Mouse (Mus musculus) ovary, postnatal 14 days (tissue): ENCODE results near the gene Wdr72.

ENCODE experiments used
- DNase-seq: peaks from one replicate; pipeline ENCODE4 v3.0.0; 2022; ENCODE audit warnings: low spot score

Gene Wdr72

DNA sequence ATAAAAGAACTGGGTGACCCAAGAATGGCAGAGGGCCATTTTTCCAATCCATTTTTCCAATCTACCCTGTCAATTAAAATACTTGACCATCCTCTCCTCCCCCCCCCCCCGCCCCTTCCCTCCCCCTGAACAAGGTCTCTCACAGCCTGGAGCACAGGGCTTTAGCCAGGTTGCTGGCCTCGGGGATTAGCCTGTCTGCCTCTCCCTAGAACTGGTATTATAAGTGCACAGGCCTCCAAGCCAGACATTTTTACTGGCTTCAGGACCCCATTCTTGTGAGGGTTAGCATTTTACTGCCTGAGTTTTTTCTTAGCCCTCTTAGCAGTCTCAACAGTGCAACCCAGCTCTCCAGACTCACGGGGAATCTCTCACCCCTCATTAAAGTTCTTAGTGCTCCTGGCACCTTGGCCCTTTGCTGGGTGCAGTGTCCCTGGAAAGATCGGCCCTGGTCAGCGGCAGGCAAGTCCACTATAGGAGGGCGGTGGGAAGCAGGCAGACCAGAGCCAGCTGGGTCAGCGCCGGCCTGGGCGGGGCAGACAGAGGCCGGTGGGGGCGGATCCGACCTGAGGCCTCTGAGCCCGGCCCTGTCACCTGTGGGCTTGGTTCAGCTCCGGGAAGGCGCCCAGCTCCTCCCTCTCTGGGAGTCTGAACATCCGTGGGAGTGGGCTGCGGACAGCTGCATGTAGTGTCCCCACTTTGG is at the start of gene Wdr72:
Gene Wdr72 (plus strand): TSS at position 596 of the 700 bp plus-strand sequence.
- DNase-seq, result peak; percentile 5

DNA sequence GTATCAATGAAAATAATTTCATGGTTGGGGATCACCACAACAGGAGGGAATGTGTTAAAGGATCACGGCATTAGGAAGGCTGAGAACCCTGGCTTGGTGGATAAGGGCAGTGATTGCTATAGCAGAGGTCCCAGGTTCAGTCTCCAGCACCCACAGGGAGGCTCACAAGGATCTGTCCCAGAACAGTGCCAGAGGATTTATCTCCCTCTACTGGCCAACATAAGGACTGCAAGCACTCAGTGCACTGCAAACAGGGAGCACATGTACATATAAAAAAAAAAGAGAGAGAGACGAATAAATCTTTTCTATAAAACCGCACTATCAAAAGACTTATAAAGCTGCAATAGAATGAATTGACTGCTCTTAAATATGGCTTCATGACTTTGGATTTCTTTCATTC is 43.9 kb upstream of the Wdr72 start:
- DNase-seq, result no peak

DNA sequence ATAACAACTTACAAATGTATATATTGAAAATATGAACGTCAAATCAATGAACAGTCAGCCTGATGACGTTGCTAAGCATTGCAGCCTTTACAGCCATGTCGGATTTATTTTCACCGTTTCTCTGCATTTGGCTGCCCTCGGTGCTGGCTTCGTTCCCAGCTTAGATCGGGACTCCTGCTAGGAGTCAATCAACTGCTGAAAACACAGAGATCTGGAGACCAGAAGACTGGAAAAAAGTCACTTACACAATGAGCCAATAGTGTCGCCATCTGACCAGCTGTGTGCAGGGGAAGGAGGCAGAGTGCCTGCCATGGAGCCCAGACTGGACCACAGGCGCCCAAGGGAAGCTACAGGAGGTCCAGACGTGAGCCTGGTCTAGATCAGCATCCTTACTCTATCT is 43.4 kb upstream of the Wdr72 start:
- no peak for DNase-seq

DNA sequence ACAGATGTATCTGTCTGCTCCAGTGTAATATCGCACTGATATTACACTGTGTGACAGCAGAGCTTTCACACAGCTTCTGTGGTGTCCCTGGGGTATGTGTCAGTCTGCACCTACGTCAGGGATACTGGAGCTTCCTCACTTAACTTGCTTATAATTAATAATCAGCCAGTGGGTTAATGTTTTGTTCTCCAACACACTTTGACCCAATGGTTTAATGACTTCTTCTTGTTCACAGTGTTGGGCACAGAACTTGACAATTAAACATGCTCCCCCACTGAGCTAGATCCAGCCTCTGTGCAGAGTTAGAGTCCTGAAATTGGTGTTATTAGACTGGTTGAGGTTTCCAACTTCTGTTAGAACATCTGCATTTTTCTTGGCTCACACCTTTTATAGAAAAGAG is 34.2 kb upstream of the Wdr72 start:
- no peak for DNase-seq

DNA sequence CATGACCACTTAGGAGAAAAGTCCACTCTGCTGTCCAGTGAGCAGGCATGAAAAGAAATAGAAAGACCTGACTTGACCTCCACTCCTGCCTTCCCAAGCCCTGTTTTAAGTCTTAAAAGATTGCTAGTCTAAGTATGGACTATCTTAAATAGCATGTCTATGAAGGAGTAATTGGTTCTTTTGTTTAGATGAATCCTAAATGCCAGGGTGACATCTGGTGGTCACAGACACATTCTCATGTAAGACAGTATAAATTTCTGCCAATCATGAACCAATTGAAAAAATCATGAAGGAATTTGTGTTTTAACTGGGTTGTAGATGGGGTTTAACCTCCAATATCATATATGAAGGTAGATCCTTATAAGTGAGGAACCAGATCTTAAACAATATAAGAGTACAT is 31.7 kb upstream of the Wdr72 start:
- DNase-seq, result no peak

DNA sequence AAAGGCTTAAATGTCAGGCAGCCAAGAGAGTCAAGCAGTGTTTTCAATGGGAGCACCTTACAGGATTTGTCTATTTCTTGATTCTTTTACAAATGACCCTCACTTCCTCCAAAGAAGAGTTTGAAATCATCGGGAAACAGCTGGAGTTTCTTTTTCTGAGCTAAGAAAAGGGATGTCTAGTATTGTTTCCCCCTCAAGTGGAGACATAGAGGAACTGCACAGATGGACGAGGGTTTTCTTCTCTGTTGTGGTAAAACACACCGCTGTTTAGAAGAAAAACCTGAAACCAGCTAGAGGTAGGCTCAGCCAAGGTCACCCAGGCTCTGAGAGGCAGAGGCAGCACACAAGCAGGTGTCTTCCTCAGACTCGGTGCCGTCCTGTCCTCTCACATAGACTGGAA is 29.9 kb upstream of the Wdr72 start:
- no peak for DNase-seq

DNA sequence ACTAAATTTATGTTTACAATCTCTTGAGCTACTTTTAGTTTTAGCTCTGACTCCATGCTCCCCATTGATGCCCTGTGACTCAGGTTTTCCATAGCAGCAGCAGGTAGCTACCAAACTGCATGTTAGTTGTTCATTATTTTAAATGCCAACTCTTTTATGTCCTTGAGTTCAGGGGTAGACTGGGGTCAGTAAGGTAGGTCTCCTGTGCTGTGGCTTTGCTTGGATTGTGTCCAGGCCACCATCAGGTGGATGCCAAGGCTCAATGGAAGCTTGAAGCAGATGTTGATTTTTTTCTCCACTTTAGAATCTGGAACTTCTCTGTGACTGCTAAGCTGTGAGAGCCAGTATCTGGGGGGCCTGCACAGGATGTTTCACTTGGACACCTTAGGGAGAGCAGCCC is 8.6 kb upstream of the Wdr72 start:
- DNase-seq, result no peak

DNA sequence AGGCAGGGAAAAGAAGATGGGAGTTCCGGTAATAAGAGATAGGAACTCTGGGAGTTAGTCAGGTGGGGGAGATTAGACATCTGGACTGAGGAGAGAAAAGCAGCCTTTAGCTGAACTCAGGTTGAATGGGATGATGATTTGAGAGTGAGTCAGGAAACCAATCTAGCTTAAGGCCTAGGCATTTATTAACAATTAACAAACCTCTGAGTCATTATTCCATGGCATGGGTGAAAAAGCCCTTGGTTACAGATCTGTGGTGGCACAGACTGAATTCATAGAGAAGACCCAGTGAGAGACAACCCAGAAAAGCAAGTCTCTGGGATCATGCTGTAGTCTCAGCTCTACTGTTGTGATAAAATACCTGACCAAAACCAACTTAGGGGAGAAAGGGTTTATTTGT is 7.5 kb upstream of the Wdr72 start:
- no peak for DNase-seq

DNA sequence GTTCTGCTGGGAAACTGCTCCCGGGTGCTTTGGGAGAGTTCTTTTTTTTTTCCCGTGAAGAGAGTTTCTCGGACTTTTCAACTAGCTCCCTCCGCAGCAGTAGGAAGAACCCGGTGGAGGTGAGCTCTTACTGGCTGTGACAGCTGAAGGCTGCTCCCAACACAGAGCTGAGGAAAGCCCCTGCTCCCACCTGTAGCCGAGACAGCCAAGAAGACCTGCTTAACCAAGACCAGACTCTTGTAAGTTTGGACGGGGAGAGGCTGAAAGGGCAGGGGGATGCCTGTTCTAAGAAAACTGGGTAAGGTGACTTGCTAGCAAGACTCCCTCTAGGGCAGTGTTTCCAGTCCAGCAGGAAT is 283 bp downstream of the Wdr72 start:
- no peak for DNase-seq

DNA sequence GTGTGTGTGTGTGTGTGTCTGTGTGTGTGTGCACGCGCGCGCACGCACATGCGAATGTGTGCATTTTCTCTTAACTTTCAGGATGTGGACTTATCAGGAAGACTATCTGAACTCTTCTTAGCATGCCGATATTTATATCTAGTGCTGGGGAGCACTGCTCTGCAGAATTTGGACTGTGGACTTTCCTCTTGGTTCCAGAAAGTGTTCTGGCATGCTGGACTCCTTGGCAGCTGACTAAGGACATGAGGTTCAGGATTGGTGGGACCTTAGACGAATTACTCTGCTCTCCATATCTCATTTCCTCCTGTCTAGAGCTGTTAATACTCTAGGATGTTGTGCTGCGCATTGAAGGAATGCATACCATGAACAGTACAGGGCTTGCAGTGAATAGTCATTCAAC is 2.4 kb downstream of the Wdr72 start:
- no peak for DNase-seq

DNA sequence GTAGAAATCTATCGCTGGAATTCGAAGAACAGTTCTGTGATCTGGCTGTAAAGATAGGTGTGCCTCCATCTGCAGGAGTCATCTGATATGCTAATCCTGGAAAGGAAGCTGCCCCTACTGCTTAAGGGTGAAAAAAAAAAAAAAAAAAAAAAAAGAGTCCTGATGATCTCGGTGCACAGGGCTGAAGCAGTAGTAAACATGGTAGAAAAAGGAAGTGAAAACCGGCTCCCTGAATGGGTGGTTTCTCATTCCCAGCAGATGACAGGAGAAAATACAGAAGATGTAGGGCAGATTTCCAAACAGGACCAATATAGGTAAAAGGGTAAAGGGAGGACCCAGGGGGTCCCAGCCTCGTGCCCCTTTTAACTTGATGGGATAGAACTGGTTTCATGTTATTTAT is 16.1 kb downstream of the Wdr72 start:
- DNase-seq, result no peak

DNA sequence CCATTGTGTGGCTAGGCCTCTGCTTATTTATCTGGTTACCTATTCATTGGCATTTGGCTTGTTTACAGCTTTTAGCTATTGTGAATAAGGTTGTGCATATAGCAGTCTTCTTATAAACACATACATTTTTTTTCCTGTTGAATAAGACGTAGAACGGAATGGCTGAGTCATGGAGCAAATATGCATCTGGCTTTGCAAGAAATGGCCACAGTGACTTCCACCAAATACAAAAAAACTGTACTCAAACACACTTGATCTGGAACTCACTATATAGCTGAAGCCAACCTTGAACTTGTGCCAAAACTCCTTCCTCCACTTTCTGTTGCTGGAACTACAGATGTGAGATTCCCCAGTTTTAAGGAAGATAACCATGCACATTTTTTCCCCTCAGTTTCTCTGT is 23.9 kb downstream of the Wdr72 start:
- DNase-seq, result no peak

DNA sequence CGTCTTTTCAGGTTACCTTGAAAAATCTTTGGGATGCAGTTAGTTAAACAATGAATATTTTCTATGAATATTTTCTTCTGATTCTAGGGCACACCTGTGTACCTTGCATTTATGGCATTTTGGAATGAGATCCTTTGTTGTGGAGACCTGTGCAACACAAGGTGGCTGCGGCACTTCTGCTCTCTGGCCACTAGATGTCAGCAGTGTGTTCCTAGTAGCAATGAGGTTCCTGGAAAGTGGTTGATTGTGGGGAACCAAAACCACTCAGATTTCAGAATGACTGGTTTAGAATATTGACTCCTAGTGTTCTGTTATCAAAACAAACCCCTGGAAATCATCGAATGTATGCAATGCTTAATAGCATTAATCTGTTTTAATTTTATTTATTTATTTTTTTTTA is 31.7 kb downstream of the Wdr72 start:
- peak; percentile 41 for DNase-seq

DNA sequence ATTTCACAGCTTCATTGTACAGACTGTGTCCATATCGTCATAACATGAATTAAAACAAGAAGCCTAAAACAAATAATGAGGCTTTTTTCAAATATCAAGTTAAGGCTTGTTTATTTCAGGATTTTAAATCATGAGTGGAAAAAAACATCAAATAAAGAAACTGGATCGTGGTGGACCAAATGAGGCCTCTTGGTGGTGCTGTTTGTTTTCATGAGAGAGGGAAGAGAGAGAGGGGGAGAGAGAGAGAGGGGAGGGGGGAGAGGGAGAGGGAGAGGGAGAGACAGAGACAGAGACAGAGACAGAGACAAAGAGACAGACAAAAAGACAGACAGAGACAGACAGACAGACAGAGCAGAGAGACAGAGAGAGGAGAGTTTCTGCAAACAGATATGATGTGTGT is 32.5 kb downstream of the Wdr72 start:
- no peak for DNase-seq

DNA sequence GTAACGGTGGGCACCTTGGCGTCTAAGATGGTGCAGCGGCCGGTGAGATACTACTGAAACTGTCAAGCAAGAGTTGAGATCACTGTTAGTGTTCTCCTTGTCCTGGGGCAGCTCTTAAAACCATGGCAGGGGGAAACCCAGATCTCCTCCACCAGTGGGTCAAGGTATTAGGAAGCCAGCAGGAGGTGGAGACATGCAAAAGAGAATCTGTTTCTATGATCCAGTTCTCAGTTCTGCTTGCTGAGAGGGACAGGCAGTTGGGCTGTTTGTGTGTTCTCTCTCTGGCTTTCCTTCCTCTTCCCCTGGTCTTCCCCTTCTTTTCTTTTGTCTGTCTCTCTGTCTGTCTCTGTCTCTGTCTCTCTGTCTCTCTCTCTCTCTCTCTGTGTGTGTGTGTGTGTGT is 35.0 kb downstream of the Wdr72 start:
- no peak for DNase-seq

DNA sequence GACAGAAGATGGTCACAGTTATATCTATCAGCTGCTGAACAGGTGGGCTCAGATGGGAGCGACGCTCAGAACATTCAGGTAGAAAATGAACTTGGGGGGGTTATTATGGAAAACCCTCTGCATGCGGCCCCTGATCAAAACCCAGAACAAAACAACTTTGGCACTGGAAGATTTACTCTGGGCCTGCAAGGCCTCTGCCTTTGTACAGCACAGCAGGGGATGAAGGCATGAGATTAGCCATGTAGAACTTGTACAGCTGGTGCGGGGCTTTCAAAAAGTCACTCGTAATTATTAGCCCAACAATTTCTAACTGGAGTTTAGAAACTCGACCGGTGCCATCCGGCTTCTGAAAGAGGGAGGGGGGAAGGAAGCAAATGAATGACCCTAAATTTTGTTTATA is 38.1 kb downstream of the Wdr72 start:
- DNase-seq, result no peak

DNA sequence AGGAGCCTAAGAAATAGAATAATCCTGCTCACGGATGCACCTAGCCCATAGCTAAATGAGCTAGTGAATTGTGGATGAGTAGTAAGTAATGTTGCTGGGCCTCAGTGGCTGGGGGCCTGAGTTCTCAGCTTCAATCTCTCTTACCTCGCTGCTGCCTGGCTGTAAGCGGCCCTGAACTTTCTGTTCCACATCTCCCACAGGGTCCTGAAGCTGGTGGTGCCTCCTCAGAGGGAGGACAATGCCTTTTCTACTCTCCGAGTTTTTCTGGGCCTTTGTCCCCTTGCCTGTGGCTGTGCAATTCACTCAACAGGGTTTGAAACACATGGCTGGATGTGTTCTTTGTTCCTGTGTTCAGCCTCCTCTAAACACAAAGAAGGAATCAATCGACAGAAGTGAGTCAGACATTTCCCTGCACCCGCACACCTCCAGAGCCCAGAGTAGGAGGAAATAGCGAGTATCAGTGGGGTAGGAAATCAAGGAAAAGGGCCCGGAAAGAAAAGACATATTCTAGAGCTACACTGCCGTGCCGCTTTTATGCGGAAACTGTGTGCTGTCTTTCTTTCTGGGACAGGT is 50.3 kb downstream of the Wdr72 start:
- DNase-seq, result no peak

DNA sequence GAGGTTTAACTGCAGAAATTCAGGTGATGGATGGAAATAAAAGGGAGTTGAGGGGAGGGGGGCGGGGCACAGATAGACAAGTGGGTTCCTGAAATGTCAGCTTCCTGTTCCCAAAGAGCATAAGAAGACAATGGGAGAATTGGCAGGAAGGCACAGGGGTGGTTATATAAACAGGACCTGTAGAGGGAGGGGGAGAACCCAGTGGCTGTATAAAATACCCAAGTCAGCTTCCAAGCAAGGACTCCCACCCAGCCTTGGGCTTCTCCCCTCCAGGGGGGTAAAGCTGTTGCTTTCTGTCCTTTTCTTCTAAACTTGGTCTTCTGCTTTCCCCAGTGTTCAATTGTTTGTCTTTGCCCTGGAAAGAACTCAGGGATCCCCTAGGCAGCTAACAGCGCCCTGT is 55.5 kb downstream of the Wdr72 start:
- DNase-seq, result no peak

DNA sequence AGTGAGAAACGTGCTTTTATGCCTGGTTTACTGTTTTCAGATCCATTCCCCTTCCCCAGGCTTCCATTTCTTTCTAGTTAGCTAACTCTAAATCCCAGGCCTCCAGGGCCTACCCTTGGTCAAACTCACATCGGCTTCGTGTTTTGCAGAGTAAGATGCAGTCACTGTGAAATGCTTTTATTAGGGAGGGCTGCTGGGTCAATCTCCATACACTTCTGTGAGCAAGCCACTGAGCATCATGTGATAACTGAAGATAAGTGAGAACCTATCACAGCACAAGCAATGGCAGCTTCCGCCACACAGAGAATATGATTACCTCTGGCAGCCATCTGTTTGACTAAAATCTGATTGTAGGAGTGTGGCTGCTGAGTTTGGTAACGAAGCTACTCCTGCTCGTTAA is 59.7 kb downstream of the Wdr72 start:
- no peak for DNase-seq

DNA sequence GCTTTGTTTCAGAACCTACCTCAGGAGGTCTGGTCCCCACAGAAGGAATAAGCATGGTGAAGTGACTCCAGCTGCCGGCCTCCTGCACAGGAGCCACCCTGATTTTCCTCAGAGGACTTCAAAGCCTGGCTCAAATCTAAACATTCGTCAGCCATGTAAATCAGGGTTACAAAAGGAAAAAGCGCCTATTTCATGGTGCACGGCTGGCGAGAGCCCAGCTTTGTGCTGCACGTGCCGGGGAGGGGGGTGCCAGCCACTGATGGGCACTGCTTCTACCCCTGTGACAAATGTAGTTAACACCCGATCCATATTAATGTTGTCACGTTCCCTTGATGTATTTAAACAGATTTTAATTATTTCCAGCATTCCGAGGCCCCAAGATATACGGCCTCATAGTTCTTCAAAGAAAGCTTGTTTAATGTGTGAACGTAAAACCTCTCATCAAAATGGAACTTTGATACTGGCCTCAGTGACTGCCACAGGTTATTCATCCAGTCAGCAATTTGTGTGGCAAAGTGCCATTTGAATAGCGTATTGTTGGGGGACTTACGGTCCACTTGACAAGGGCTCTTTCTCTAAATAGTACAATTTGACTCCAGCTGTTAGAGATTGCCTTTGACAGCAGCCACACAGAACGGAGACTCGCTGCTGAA is 76.7 kb downstream of the Wdr72 start:
- no peak for DNase-seq

DNA sequence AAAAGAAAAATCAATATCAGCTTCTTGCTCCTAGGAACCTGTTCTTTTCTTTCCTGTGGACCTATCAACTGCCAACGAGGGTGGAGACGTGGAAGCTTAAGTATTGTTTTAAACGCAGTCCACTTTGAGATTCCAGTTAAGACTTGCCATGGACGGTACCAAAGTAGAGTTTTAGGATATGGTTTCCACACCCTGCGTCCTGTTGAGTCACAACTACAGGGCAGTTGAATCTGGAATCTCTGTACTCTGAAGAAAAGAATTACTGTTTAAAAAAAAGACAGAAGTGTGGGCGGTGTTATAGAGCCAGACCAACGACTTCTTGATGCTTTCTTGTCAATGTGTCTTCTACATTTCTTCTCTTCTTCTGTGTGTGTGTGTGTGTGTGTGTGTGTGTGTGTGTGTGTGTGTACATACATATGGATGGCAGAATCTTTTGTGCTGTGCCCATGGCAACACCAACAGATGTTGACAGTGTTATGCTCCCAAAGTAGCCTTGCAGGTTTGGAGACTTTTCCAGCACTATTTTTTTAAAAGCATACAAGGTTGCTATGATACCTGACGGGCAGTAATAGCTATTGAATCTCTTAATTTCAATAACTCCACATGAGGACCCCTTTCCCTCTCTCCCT is 77.4 kb downstream of the Wdr72 start:
- DNase-seq, result no peak

DNA sequence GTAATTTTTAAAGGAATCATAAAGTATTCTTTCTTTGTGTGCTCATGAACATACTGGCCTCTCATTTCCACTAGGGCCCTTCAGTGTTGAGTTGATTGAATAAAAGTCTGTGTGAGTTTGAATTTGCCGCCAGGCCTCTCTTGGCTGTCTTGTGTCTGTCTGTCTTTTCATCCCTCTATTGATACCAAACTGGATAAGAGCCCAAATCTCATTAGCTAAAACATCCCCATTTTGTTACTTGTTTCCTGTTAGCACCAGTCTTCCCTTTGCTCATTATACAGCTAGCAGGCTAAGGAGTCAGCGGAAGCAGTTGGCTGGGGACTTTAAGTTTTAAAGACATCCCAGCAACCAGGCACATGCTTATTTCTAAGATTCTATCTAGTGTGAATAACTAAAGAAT is 84.7 kb downstream of the Wdr72 start:
- no peak for DNase-seq

DNA sequence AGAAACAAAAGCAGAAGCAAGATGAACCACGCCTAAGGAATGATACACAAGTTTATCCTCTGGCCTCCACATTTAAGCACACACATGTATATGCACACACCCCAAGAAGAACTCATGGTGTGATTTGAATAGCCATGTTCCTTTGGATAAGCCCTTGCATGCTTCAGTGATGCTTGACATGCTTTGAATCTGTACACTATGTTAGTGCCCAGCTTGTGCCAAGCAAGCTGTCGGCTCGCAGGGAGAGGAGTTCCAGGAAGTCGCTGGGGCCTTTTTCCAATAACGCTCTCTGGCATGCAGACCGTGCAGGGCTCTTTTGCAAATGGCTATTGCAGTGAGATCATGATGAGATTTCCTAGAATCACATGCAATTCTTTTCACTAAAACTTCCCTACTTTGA is 118.1 kb downstream of the Wdr72 start:
- DNase-seq, result no peak

DNA sequence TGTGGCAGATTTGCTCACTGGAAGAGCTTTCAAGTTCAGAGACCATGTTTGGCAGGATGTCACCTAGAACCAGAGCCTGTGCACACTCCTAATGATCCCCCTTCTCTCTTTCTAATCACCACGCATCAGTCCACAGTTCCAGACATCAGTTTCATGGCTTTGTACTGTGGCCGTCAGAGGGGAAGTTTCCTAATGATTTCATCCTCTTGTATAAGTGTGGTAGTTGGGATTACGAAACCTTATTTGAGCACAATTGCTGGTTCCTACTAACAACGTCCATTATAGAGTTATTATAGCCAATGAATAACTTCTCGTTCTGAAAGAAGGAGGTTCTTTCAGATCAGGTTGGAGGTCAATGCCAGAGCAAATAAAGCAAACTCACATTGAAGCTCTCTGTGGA is 131.1 kb downstream of the Wdr72 start:
- DNase-seq, result no peak
